Mouse (Mus musculus): ENCODE results near the gene Hmgn3.

- no peak for TF ChIP-seq POLR2A (IDR thresholded peaks at IDR 0.05; ENCODE audit: borderline replicate concordance, control insufficient read depth, low read depth, low read length)
- TF ChIP-seq CTCF (IDR thresholded peaks at IDR 0.05; ENCODE audit: control insufficient read depth, insufficient read depth, low read length): no peak
These were observed 85.2 kb downstream of the Hmgn3 start for GRCm38 (mm10) chr9:83061289-83061688.
